Mouse (Mus musculus): ENCODE data around the gene Traf1.

DNA sequence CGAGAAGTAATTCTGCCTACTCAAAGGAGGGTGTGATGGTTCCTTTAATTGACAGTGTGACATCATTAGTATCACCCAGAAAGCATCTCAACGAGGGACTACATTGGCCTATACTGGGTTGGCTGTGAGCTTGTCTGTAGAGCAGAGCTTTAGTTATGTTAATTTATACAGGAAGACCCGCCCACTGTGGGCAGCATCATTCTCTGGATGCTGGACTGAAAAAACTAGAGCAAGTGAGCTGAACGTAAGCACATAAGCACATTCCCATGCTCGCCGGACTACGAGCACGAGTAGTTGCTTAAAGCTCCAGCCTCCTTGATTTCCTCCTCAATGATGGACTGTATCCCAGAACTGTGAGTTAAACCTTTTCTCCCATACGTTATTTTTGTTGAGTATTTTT is 37.4 kb upstream of the Traf1 start:
- TF ChIP-seq POLR2A (IDR thresholded peaks at IDR 0.05; ENCODE audit: insufficient read depth, low read depth, low read length) (no peak), CTCF (IDR thresholded peaks at IDR 0.05) (no peak)

Measured in heart, adult 2 months (tissue).